Mouse (Mus musculus) gastrocnemius, adult 8-10 months (tissue): ENCODE results near the gene Clint1. TPM values are rescaled to one million over a fixed set of nuclear protein-coding genes. Genes with fewer than 3 reads are reported as not detected.

ENCODE experiments used
- DNase-seq, 2 experiments: peaks; one replicate each; pipeline ENCODE4 v3.0.0; 2022; ENCODE audit warnings: low spot score in 2 of 2
- total RNA-seq, 4 experiments: library from RNA; stranded (reverse); gene quantifications; 2 replicates each; pipeline ENCODE4 v1.2.4; 2022

Gene Clint1
- total RNA-seq, 4 experiments from 2014 or later: 42.1 to 48.3 (median 46.0) TPM

DNA sequence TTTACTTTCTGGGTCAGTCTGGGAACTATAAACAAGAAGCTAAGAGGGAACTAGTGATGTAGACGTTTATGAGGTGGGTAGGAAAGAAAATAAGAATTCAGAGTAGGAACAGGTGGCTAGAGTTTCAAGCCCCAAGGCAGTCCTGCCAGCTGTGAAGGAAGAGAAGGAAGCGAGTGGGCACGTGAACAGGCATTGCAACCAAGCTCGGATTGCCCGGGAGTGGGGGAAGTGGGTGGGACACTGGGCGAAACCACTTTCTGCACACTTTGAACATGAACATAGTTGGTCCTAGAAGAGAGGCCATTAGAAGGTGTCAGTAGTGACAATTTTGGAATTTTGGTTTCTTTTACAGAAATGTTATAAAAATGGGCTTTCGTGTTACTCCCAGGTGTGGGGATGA, 4.3 kb upstream of the Clint1 start:
- no peak for DNase-seq

DNA sequence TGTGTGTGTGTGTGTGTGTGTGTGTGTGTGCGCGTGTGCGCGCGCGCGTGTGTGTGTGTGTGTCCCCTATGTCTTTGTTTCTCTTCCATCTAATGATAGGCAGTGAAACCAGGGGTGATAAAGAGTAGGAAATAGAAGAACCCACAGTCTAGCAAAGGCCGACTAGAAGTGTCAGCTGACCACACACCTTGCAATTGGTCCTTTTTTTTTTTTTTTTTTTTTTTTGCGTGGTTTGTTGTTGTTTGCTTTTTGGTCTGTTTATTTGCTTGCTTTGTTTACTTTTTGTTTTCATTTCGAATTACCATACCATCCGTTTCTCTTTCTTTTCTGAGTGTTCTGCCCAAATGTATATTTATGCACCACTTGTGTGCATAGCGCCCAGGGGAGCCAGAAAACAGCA, 3.6 kb upstream of the Clint1 start:
- DNase-seq: no peak

DNA sequence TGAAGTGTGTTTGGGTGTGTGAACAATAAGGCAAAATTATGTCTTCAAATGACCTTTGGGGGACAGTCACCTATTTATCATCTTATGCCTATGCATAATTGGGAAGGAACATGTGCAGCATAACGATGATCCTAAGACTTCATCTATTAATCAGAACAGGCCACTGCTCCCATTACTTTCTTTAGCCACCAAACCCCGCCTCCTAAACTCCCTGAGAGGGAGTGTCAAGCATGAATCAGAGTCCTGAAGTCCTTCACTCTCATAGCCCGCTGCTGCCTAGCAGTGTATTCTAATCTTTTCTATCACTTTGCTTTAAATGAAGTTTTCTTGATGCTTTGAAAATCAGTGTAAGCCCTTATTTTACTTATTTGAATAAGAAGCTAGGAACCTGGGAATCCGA, 2.6 kb upstream of the Clint1 start:
- no peak for DNase-seq

DNA sequence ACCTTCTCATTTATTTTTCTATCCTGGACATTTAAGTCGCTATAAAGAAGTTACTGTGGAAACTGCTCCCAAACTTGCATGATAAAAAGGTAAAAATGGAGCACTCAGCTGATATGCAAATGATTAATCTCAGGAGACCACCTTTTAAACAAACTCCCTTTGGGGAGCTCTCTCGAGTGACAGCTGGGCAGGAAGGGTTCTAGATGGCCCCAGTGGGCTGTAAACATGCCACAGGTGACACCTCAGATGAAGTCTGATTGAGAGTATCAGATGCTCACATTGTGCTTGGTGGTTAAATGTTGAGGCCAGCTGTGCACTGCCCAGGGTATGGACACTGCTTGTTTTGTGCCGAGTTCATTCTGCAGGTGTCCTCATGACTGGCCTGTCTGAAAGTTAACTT, 2.0 kb upstream of the Clint1 start:
- DNase-seq: no peak

DNA sequence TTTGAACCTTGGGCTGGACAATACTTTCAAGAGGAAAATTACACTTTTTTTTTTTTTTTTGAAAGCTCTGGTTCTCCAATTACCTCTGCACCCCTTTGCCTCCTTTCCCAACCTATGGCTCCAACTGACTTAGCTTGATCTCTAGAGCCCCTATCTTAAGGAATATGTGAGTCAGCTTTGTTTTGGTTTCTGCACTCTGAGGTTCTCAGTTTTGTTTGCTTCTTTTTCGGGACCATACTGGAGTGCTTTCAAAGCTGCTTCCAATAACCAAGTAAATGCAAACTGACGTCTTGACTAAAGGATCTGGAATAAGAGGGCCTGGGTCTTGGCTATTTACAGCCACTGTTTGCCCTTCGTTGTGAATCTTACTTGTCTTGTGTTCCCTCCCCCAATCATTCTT, 1.5 kb upstream of the Clint1 start:
- DNase-seq: no peak

DNA sequence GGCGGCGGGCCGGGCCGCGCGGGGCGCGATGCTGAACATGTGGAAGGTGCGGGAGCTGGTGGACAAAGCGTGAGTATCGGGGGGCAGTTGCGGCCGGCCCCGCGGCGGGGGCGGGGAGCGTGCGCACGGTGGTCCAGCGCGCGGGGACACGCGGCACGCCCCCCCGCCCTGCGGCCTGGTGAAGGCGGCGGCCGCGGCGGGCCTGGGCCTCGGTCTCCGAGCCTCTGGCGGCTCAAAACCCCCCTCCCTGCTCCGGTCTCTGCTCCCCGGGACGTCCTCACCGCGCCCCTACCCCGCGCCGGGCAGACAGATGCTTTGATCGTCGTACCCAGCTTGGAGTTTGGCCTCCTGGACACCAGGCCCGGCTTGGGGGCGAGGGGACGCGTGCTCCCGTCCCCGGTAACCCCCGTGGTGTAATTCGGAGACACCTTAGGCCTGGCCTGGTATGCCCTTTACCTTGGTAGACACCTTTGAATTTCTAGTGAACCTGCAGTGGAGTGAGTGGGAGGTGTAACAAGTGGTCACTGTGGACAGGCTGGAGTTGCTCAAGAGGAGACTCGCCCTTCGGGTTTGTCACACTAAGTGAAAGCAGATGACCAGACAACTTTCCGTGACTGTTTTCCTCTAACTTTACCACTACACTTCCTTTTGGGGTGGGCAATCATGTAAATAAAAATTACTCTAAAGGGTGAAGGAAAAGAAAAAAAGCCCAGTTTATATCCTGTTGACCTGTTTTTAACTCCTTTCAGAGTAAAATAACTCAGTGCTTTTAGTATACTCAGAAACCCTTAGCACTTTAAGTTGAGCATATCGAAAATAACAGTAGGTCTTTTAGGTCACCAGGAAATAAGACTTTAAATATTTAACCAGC, 508 bp downstream of the Clint1 start:
- DNase-seq: no peak

DNA sequence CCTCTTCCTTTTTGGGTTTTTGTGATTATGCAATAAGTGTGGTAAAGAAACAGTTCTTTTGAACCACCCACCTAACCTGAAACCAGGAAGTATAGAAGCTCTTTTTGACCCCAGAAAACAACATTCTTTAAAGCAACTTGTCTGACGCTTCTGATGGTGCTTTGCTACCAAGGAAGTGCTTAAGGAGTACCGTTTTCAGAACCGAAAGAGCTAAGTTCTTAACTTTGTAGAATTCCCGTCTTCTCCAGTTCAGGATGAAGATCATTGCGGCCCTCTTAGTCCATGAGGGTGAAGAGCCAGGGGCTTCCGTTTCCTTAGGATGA, 1.1 kb downstream of the Clint1 start:
- DNase-seq: no peak

DNA sequence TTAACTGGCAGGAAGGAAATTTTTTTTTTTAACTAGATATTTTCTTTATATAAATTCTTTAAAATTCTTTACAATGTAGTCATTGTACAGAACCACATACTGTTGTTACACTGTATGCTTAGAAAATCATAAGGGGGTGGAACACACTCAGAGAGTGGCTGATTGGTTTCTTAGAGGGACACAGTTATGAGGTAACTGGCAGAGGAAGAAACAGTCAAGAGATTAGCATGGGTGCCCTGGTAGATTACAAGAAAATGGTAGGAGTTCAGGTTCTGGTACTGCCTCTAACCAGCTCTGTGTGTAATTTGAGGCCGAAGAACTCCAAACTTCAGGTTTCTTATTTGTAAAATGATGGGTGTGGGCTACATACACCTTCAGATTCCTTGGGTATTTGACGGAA, 2.1 kb downstream of the Clint1 start:
- no peak for DNase-seq

DNA sequence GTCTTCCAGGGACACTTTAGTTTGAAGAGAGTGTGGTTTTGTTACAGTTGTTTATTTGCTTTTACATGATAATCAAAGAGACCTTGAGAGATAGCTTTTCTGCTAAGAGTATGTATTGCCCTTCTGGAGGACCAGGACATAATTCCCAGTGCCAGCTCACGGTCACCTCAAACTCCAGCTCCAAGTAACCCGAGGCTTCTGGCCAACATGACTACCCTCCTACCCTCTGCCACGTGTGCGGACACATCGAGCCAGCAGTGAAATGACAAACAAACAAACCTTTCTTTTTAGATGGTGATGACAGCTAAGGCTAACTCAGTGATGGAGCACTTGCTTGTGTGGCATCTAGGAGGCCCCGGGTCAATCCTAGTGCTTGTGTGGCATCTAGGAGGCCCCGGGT, 2.5 kb downstream of the Clint1 start:
- no peak for DNase-seq

DNA sequence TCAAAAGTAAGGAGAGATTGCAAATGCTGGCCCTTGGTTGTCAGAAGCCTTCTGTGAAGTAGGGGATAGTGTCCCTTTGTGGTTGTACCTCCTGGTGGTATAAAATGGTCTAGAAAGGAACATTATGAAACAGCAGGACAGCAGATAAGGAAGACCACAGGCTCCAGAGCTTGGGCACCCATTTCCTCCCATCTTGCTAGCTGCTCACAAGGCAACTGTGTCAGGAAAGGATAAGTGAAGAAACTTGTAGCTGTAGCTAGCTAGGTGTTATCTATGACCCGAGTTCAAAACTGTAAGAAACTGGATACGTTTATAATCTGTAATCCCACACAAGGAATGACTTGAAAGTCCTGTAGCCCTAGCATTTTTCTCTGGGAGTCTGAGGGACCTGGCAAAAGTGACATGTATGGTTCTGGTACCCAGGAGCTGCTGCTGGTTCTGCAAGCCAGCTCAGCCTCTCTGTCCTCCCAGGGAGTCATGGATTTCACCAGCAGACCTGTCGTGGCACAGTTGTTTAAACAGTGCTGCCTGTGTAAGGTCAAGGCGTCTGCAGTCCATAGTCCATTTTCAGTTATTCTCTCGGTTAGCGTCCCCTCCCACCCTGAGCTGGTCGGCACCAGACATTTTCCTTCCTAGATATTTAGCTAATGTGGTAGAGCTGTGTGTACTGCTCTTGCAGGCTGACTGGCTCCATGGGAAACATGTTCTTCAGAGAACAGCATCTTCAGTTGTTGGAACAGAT, 3.7 kb downstream of the Clint1 start:
- DNase-seq: no peak

DNA sequence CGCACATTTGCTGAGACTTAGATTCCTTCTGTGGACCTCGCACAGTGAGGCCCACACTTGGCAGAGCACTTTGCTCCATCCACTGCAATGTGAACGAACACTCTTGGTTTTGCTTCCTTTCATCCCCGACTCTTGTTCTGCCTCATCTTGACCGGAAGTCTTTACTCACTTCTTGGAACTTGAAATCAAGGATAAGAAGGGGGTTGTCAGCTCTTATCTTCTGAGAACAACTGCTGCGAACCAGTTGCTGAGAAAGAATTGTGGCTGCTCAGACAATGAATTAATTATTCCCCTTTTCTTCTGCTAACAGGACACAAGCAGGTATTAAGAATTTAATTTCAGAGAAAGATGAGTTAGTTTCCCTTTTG, 4.3 kb downstream of the Clint1 start:
- DNase-seq: no peak

DNA sequence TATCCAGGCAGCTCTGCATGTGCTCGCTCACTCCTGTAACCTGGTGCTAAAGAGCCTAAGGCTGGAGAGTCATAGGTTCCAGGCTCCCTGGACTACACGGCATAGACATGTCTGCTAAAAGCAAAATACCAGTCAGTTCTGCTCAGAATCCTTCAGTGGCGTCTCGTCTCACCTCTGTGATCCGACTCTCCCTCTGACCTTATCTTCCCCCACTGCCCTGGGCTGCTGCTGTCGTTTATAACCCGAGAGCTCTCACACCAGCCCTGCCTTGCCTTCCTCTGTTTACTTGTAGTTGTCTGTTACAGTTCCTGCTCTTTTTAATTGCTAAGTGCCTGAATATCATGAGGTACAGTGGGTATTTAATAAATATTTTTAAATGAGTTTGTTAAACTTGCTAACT, 9.5 kb downstream of the Clint1 start:
- DNase-seq: no peak

DNA sequence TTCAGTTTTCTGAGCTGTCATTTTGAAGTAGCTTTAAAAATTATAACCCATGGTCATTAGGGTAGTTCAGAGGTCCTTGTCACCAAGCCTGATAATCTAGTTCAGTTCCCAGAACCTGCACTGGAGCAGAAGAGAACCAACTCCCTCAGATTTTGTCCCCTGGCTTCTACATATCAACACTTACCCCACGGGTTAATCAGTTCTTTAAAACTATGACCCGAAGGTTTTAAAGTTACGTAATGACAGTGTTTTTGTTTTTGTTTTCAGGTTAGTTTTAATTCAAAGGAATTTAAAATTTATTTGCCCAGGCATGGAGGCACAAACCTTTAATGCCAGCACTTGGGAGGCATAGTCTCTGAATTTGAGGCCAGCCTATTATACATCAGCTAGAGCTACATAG, 12.6 kb downstream of the Clint1 start:
- no peak for DNase-seq

DNA sequence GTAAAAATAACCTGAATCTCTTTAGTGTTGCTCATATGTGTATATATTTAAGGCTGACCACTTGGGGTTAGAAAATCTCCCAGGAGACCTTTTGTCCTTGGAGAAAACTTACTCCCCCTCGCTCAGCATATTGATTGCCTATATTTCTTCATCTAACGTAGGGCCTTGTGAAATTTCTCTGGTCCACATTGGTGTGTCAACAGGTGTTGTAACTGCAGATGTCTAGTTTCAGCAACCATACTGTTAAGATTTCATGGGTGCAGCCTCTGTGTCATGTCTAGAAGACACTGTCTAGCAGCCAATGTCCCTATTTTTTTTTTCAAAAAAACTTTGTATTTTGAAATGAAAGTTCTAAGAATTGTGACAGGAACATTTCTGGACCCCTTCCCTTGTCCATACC, 14.0 kb downstream of the Clint1 start:
- DNase-seq: no peak

DNA sequence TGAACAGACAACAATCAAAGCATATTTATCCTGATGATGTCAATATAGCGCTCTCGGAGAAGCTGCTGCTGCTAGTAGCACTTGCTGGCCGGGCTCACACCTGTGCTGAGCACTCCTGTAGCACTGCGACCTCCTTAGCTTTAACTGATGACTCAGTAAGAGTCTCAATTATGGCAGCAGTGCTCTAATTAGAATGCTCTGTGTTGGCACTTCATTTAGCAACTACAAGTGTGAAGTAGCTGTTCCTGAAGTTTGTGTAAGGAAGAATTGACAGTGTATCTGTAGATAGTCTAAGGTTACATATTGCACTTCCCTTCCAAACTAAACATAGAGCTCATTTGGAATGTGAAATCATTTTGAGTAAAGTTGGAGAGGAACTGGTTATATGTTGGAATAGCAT, 14.7 kb downstream of the Clint1 start:
- no peak for DNase-seq

DNA sequence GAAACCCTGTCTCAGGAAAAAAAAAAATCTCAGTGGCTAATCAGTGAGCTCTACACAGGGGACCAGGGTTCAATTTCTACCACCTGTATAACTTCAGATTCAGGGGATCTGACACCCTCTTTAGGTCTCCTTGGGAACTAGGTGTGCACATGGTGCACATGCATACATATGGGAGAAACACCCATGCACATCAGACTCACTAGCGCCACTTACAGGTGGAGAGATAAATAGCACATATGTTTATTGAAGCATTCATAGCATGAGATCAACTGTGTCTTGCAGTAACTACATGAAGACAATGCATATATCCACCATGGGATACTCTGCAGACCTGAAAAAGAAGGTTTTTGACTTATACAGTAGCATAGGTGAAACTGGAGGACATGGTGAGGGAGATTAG, 21.8 kb downstream of the Clint1 start:
- DNase-seq: no peak

DNA sequence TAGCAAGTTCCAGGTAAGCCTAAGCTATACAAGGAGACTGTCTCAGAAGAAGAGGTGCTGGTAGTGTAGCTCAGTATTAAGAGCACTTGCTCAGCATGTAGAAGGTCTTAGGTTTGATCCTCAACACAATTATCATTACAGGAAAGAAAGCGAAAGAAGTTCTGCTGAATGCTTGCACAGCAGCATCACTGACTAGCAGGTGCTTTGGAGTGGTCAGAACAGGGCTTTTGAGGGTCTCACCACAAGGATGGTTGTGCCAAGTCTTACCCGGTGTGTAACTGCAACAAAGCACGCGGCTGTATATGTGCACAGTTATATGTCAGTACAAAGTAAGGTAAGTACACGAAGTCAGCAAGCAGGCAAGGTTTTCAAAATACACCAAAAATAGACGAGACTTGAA, 22.4 kb downstream of the Clint1 start:
- no peak for DNase-seq

DNA sequence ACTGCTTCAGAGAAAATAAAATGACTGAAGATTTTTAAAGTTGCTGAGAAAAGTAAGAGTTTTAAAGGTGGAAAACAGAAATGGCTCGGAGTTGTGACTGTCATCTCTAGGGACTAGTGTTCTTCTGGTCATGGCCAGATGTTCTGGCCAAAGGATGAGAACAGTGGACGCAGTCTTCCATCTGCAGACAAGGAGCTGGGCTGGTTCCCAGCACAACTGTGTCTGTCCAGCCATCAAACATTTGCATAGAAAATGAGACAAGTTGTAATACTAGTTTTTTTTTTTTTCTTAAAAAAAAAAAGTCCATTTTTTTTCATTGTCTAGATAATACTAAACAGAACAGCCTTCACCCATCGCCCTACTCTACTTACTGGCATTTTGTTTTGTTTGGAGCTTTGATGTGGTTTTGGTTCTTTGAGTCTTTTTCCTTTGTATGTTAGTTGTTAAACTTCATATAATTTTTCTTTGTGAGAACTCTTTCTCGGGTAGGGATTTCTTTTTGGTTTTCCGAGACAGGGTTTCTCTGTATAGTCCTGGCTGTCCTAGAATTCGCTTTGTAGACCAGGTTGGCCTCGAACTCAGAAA, 23.6 kb downstream of the Clint1 start:
- DNase-seq: peak in 1 of 2 experiments; percentile 30

DNA sequence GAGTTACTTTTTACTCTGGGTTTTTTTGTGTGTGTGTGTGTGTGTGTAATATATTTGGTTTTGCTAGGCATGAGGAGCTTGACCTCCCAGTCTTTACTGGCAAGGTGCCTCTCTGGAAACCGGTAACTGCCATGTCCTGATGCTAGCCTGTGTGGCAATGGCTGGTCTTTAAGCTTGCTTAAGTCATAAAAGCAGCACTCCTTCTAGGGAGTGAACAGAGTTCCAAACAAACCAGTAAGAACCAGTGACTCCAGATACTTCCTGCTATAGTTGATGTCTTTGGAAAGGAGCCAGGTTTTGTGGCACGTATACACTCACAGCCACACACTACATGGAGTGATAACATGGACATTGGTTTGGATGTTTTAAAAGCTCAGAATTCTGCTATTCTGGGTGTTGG, 24.2 kb downstream of the Clint1 start:
- no peak for DNase-seq

DNA sequence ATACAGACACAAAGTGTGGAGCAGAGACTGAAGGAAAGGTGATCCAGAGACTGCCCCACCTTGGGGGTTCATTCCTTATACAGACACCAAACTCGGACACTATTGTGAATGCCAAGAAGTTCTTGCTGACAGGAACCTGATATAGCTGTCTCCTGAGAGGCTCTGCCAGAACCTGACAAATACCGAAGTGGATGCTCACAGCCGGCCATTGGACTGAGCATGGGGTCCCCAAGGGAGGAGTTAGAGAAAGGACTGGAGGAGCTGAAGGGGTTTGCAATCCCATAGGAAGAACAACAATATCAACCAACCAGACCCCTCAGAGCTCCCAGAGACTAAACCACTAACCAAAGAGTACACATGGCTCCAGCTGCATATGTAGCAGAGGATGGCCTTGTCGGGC, 27.5 kb downstream of the Clint1 start:
- peak in 1 of 2 experiments; percentile 32 for DNase-seq

DNA sequence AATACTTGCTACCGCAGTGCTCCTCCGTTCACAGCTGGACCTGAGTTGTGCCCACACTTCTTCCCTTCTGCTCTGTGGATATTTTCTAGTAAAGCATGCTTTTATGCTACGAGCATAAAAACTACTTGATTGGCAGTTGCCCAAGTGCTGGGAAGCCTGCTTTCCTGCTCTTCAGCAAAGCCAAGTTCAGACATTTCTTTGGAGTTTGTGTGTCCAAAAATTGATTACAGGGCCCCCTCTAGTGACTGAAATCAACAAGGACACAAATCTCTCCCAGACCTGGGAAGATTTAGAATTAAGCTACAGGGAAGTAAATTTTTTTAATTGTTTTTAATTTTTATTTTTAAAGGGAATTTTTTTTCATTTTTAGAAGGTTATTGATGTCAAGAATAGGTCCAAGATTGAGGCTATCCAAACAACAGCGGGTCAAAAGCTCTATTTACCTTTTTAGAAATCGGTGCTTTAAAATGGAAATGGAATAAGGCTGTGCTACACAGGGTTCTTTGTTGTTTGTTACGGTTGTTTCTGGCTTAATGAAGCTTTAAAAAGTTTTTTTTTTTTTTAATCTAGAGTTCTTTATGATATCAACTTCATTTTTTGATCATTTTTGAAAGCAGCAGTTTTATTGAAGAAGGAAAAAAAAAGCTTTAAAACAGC, 29.3 kb downstream of the Clint1 start:
- DNase-seq: peak in 1 of 2 experiments; percentile 30

DNA sequence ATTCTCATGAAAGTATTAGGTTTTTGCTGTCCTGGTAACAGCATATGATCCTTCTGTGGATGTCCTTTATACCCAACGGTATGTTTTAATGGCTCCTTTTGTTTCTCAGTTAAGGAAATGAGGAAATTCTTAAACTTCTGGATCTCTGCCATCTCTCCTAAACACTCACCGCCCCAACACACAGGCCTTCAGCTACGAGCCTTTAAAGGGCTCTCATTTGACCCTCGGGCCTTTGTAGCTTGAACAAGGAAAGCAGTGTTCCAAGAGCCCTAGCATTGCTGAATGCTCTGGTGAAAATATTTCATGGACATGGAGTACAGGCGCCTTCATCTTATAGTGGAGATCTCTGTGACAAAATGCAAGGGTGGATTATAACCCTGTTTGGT, 29.8 kb downstream of the Clint1 start:
- DNase-seq: no peak
